Mouse (Mus musculus): ENCODE measurements around the gene Synpo2. TPM values are rescaled to one million over a fixed set of nuclear protein-coding genes. Genes with fewer than 3 reads are reported as not detected.
"Not testable (repeated sequence)": the region's sequence is repeated elsewhere in the genome, so short reads cannot be mapped to it uniquely, and the experiment has no call there.

Gene Synpo2
- total RNA-seq, 2 experiments from 2014 or later: 154 to 156 TPM

GRCm38 (mm10) chr3:123131151-123131756 lies 104.7 kb downstream of the Synpo2 start:
- DNase-seq: no peak

- no peak for DNase-seq
These were observed 105.4 kb downstream of the Synpo2 start for GRCm38 (mm10) chr3:123130314-123131150.

GRCm38 (mm10) chr3:123128781-123129180 lies 107.2 kb downstream of the Synpo2 start:
- DNase-seq: peak; percentile 64

GRCm38 (mm10) chr3:123128091-123128490 lies 107.9 kb downstream of the Synpo2 start:
- DNase-seq: no peak

- DNase-seq: not testable (repeated sequence)
These were observed 109.2 kb downstream of the Synpo2 start for GRCm38 (mm10) chr3:123126741-123127140.

GRCm38 (mm10) chr3:123123817-123124216 lies 112.1 kb downstream of the Synpo2 start:
- DNase-seq: no peak

- no peak for DNase-seq
These were observed 113.6 kb downstream of the Synpo2 start for GRCm38 (mm10) chr3:123122151-123123030.

GRCm38 (mm10) chr3:123116903-123117302 lies 119.0 kb downstream of the Synpo2 start:
- DNase-seq: peak; percentile 56

GRCm38 (mm10) chr3:123115770-123116527 lies 120.0 kb downstream of the Synpo2 start:
- DNase-seq: peak; percentile 56

- DNase-seq: no peak
These were observed 121.8 kb downstream of the Synpo2 start for GRCm38 (mm10) chr3:123114001-123114635.

GRCm38 (mm10) chr3:123112781-123113180 lies 123.2 kb downstream of the Synpo2 start:
- no peak for DNase-seq

- no peak for DNase-seq
These were observed 124.8 kb downstream of the Synpo2 start for GRCm38 (mm10) chr3:123111071-123111711.

GRCm38 (mm10) chr3:123107830-123108549 lies 128.0 kb downstream of the Synpo2 start:
- no peak for DNase-seq

GRCm38 (mm10) chr3:123104325-123104724 lies 131.6 kb downstream of the Synpo2 start:
- no peak for DNase-seq

- DNase-seq: peak; percentile 78
These were observed 132.6 kb downstream of the Synpo2 start for GRCm38 (mm10) chr3:123103151-123103860.

- DNase-seq: no peak
These were observed 134.2 kb downstream of the Synpo2 start for GRCm38 (mm10) chr3:123101761-123102160.

- no peak for DNase-seq
These were observed 140.8 kb downstream of the Synpo2 start for GRCm38 (mm10) chr3:123095111-123095510.

- no peak for DNase-seq
These were observed 142.1 kb downstream of the Synpo2 start for GRCm38 (mm10) chr3:123093640-123094361.

Data from gastrocnemius, postnatal 10 days (tissue).